Mouse (Mus musculus) urinary bladder, adult 18-20 months (tissue): ENCODE measurements around the gene Ptgds.

Experiments
- DNase-seq, 2 experiments: peaks; one replicate each; pipeline ENCODE4 v3.0.0; 2022; ENCODE audit warnings: low spot score in 2 of 2, mixed read lengths in 2 of 2

Gene Ptgds

GRCm38 (mm10) chr2:25480541-25480940 lies 10.7 kb upstream of the Ptgds start:
- DNase-seq = no peak

GRCm38 (mm10) chr2:25479551-25480311 lies 9.9 kb upstream of the Ptgds start:
- no peak for DNase-seq

- DNase-seq = no peak
Observed at GRCm38 (mm10) chr2:25477967-25478675, 8.3 kb upstream of the Ptgds start.

DNA sequence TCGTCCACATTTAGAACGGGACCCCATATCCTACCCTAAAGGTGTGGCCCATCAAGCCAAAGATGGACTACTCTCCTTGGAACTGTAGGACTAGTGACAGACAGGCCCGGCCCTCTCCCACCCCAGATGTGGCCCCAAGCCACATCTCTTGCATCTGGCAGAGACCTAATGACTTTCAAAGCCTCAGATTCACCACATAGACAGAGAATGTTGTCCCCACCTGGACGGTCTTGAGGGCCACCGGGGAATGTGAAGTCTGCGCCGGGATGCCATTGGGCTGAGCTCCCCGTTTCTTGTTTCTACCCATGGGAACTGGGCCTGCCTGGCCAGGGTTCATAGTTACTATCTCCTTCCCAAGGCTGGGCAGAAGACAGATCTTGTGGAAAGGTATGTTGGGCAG lies 7.7 kb upstream of the Ptgds start:
- no peak for DNase-seq

DNA sequence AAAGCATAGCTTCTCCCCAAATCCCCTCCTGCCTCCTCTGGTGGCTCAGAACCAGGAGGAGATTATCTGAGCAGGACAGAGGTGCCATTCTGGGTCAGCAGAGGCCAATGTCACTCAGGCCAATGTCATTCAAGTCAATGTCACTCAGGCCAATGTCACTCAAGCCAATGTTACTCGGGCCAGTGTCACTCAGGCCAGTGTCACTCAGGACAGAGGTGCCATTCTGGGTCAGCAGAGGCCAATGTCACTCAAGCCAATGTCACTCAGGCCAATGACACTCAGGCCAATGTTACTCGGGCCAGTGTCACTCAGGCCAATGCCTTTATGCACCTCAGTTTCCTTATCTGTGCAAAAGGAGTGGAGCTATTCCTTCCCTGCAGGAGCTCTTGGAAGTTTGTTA lies 2.7 kb upstream of the Ptgds start:
- DNase-seq = no peak

DNA sequence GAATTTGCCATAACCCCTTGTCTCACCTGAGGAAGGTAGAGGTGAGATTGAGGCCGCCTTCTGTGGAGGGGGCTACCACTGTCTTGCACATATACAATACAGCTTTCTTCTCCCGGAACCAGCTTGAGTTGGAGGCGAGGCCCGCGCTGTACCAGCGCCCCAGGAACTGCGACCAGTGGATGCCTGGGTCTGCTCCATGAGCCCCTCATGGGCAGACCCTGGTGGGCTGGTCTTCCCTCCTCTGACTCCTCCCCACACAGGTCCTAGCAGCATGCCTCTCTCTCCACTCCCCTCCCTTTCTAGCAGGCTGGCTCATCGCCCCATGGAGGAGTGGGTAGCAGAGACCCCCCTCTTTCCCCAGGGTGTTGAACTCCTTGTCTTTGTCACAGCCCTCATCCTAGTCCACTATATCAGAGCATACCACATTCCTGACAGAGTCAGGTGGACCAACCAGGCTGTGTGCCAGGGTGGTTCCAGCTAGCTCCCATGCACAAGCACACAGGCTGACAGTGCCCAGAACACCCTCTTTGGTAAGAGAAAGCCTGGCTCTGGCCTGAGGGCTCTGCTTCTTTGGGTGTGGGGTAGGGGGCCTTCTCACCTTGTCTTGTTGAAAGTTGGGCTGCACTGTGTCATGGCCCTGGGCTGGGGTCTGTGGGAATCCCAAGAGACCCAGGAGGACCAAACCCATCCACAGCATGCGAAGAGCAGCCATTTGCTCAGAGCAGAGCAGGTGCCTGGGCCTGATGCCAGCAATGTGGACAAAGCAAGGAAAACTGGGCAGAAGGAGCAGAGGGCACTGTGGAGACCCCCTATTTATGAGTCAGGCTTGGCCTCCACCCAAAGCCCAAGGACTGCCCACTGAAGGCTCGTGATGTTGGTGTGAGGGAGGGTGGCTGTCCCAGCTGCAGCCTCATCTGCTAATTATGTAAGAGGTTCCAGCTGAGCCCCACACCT lies 607 bp downstream of the Ptgds start:
- DNase-seq = no peak

DNA sequence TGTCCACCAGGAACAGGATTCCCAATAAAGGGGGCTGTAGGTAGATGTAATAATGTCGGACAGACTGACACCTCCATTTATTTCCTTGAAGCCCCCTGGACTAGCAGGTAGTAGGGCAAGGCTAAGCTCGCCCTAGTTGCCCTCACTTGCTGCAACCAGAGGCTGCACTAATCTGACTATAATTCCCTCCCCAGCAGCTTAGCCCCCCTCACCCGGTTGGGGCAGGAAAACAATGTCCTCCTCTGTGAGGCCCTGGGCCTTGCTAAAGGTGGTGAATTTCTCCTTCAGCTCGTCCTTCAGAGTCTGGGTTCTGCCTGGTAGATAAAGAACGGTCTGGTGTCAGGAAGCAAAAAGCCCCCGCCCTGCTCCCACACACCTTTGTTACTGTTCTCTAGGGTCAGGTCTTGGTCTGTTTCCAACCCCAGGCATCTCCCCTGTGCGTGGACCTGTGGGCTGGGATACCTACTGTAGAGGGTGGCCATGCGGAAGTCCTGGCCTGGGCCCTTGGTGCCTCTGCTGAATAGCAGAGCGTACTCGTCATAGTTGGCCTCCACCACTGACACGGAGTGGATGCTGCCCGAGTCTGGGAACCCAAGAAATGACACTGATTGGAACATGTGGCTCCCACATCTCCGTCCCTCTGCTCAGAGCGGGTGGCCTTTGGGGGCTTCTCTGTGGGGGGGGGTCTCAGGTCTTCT lies 2.1 kb downstream of the Ptgds start:
- no peak for DNase-seq

DNA sequence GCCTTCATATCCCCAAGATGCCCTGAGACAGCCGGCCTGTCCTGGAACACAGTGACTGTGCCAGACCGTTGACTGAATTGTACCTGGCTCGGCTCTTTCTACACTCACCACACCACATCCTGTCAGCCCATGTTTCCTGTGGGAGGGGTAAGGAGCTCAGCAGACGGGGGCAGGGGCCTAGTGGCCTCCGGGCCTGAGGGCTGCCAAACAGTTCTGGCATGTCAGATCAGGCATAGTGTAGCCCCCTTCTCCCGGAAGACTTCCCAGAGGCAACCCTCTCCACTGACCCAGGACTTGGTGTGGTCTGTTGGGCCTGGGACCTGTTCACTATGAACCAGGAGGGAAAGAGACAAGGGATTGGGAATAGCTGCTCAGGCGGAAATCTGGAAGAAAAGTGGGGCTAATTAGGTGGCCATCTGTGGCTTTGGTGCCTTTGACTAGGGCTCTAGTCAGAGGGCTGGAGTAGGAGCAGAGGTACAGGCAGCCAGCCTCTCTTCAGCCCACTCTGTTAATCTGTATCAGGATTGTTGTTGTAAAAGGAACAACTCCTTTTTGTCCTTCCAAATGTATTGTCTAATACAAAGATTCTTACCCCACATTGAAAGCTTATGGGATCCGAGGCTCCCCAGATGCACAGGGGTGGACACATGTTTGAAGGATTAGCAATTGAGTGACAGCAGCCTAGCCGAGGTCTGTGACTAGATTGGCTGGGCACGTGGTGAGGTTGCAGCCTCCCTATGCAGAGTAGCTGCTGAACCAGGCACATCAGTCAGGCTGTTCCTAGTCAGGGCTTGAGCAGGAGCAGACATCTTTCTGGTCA lies 3.8 kb downstream of the Ptgds start:
- no peak for DNase-seq

DNA sequence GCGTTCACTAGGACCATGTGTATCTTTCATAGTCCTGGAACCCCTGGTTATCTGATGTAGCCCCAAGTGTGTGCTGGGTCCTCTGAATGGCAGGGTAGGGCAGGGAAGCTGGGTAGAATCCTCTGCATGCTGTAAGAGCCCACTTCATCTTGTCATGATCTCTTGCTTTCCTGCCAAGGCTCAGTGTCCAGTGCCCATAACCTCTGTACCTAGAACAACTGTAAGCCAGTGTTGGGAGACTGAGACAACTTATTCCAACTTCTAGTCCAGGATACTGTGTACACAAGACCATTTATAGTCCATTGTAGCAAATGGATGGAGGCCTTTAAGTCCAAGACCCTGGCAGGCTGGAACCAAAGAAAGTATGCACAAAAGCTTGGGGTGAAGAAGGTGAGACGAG lies 4.6 kb downstream of the Ptgds start:
- DNase-seq = no peak

- DNase-seq = no peak
Observed at GRCm38 (mm10) chr2:25463630-25464029, 6.2 kb downstream of the Ptgds start.

GRCm38 (mm10) chr2:25461407-25461806 lies 8.4 kb downstream of the Ptgds start:
- DNase-seq = no peak

DNA sequence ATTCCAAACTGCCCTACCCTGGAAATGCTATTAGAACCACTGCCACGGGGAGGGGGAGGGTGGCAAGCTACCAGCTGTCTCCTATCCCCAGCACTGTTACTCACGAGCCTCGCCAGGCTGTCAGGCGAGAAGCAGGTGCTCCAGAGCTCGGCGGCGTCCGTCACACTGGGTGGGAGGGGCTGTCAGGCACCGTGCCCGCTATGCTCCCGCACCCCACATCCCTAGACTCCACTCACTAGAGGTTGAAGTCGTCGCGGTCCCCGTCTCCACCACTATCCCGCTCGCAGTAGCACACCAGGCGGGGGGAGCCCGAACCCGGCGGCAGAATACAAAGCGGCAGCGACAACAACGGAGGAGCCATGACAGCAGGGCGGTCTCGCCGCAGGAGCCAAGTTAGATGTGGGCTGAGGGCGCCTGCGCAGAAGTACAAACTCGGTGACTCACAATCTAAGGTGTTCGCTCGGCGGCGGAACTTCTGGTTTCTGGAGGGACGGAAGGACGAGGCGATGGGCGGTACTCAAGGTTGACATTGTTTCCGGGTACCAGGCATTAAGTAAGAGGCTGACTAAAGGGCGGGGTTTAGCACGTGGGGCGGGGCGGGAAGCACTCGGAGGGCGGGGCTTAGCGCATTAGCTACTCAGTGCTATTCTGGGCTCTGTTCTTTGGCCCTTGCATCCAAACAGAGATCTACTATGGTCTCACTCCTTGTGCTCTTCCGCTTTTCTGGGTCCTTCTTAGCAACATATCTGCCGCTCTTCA lies 9.1 kb downstream of the Ptgds start, which contains the start of gene Paxx:
Gene Paxx, minus strand, starts transcription at position 544 of the 759 bp plus-strand sequence.
- peak; percentile 90 to 91 for DNase-seq

GRCm38 (mm10) chr2:25460135-25460534 lies 9.7 kb downstream of the Ptgds start:
- no peak for DNase-seq

DNA sequence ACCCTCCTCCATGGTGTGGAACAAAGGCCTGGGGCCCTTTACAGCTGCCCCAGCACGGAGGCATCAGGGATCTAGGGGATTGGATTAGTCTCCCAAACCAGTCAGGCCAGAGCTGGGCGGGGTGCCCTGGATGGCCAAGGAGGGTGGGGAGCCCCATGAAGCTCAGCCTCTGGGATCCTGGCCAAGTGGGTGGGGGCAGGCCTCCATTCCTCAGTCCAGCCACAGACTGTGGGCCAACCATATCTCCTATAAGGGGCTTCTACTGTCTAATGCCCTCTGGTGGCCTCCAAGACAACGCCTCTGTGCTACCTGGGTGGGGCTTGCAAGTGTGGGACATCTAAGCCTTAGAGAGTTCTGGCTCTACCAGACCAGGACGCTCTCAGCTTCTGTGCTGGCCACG lies 10.9 kb downstream of the Ptgds start:
- peak; percentile 34 to 73 for DNase-seq

- no peak for DNase-seq
Observed at GRCm38 (mm10) chr2:25457022-25457896, 12.6 kb downstream of the Ptgds start.

GRCm38 (mm10) chr2:25456205-25456953 lies 13.5 kb downstream of the Ptgds start, which contains the start of gene Clic3:
TSS of gene Clic3 (plus strand) at chr2:25456838.
- DNase-seq = peak; percentile 35 to 52

- no peak for DNase-seq
Observed at GRCm38 (mm10) chr2:25452951-25453350, 16.9 kb downstream of the Ptgds start.
